Mouse (Mus musculus) lung, postnatal 10 days (tissue): ENCODE results near the gene Igsf9b.
A peak's percentile ranks its signal among the peaks of the same experiment; 100 is the strongest.

ENCODE experiments used
- DNase-seq: peaks from one replicate; pipeline ENCODE4 v3.0.0; 2021

Gene Igsf9b

GRCm38 (mm10) chr9:27298411-27299285 is at the start of gene Igsf9b:
Igsf9b (plus strand) TSS chr9:27299204.
- DNase-seq = peak; percentile 90

GRCm38 (mm10) chr9:27252034-27252714 is 46.8 kb upstream of the Igsf9b start:
- DNase-seq = no peak

DNA sequence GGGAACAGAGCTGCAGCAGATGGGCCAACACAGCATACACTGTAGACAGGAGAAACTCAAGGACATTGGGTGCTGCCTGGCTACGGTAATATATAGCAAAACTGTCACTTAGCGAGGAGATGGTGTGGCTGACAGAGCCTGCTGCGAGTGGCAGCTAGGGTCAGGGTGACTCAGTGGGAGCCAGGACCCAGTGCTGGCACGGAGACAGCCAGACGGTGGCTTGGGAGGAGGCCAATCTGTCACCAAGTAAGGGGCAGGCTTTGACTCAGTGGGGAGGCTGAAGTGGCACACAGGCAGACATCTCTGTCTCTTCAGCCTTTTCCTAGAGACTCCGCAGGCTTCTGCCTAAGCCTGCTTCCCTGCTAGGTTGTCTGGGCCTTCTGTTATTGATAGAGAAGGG is 42.5 kb upstream of the Igsf9b start:
- DNase-seq = peak; percentile 2

DNA sequence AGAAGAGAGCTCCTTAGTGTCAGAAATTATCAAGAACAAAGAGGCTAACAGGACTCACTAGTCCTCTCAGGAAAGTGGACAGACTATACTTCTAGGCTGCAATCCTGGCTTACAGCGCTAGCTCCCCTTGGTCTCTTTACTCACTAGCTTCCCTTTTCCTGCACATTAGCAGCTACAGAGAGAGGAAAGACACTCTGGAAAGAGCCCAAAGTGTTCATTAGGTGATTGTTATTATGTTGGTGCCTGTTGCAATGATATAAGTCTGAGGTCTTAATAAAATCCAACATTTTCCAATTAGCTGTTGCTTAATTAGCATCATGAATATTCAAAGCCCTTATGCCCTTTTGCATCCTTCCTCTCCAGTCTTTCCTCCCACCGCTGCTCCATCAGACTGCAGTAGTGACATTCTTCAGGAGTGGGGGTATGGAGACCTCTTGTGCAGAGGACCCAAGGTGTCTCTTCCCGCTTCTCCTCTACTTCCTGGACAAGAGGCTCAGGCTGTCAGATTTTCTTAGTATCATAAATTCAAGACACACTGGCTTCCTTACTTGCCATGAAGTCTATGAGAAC is 38.5 kb upstream of the Igsf9b start:
- no peak for DNase-seq

GRCm38 (mm10) chr9:27261905-27262304 is 37.1 kb upstream of the Igsf9b start:
- DNase-seq = no peak

GRCm38 (mm10) chr9:27265009-27265408 is 34.0 kb upstream of the Igsf9b start:
- no peak for DNase-seq

- no peak for DNase-seq
These were observed 31.1 kb upstream of the Igsf9b start for GRCm38 (mm10) chr9:27267878-27268277.

GRCm38 (mm10) chr9:27268493-27268892 is 30.5 kb upstream of the Igsf9b start:
- DNase-seq = no peak

DNA sequence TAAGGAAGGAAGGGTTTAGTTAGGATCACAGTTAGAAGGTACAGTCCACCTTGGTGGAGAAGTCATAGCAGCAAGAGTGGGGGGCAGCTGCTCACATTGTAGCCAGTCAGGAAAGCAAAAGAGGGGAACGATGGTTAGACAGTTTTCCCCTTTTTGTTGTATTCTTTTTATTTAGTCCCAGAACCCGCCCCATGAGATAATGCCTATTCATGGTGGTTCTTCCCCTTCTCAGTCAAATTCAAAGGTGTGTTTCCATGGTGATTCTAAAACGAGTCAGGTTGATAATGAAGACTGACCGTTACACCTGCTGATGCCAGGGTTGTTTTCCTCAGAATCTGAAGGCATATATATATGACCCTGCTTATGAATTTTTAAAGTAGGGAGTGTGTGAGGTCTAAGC is 29.7 kb upstream of the Igsf9b start:
- DNase-seq = no peak

DNA sequence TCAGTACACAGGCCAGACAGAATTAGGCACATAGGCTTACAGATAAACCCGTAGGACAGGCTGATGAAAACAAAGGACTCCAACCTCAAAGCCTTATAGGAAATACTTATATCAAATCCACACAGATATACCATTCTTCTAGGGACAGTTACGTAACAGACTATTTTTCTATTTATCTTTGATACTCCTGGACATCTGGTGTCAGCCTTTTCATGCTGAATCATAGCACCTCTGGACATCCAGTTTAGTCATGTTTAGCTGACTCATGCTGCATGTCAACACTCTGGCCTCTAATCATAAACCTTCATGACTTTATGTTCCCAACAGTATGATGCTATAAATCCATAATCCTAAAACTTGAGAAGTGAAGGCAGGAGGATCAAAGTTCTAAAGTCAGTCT is 29.1 kb upstream of the Igsf9b start:
- no peak for DNase-seq

- no peak for DNase-seq
These were observed 27.1 kb upstream of the Igsf9b start for GRCm38 (mm10) chr9:27271899-27272298.

- no peak for DNase-seq
These were observed 26.1 kb upstream of the Igsf9b start for GRCm38 (mm10) chr9:27272858-27273257.

GRCm38 (mm10) chr9:27276282-27276839 is 22.6 kb upstream of the Igsf9b start:
- DNase-seq = no peak

- no peak for DNase-seq
These were observed 21.5 kb upstream of the Igsf9b start for GRCm38 (mm10) chr9:27277401-27278087.

DNA sequence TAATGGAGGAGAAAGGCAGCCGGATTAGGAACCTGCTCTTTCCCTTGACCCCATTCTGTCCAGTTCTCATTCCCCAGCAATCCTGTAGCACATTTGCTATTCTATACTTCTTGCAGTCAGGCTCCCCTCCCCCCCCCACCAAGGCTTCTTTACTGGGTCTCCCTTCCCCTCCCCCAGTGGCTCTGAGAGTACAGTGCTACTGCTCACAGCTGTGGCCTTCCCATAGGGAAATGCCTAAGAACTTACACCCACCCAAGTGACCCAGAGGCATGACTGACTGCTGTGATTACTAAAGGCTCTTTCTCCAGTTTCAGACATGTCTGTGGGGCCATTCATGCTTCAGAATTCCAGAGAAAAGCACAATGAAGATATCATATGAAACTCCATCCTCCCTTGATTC is 20.0 kb upstream of the Igsf9b start:
- DNase-seq = no peak

GRCm38 (mm10) chr9:27280976-27281375 is 18.0 kb upstream of the Igsf9b start:
- no peak for DNase-seq

GRCm38 (mm10) chr9:27285719-27286249 is 13.2 kb upstream of the Igsf9b start:
- DNase-seq = no peak

DNA sequence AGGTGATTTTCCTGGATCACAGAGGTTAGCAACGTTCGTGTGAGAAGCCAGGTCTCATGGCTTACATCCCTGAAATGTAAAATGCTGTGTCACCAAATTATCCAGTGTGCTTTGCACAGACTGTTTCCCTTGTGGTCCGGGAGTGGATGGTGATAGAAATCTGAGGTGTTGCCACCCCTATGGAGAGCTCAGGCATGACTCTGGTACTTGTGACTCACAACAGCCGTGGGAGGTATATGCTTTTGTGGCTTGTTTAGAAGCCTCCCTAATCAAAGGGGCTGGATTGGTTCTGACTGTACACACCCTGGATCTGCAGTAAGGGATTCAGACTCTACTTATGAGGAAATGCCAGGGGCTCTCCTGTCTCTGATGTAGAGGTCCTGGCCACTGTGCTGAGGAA is 12.7 kb upstream of the Igsf9b start:
- no peak for DNase-seq

GRCm38 (mm10) chr9:27286859-27287258 is 12.1 kb upstream of the Igsf9b start:
- DNase-seq = no peak

GRCm38 (mm10) chr9:27287419-27287818 is 11.6 kb upstream of the Igsf9b start:
- peak; percentile 25 for DNase-seq

GRCm38 (mm10) chr9:27288442-27288841 is 10.6 kb upstream of the Igsf9b start:
- DNase-seq = peak; percentile 28

DNA sequence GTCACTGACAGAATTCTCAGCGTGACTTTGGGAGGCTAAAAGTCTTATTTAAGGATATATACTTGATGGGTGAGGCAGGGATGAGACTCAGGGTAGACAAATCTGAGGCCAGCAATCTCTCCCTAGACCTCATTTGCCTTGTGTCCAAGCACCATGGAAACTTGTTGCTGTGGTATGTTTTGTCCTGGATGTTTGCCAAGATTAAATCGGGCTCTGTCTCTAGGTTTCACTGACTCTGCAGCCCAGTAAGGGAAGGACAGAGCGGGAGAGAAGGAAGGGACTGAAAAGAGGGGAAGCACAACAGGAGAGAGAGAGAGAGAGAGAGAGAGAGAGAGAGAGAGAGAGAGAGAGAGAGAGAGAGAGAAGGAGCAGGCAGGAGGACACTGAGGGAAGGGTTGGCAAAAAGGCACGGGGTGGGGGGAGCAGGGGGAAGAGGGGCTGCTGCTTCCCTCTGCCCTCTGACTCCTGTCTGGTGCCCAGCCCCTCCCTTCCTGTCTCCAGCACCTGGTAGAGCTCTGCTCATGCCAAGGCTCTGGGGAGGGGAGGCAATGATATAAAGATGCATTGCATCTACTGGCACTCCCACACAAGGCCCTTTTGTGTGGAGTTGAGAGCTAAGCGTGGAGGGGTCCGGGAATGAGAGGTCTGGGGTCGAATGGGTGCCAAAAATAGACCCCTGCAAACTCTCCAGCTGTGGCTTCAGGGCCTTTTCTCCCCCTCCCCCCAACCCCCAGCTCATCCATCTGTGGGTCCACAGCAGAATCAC is 9.3 kb upstream of the Igsf9b start:
- DNase-seq = no peak
